Mouse (Mus musculus) midbrain, embryonic 16.5 days (tissue): Measurements from ENCODE around the gene Wdr74. TPM values are rescaled to one million over a fixed set of nuclear protein-coding genes. Genes with fewer than 3 reads are reported as not detected.
A peak's percentile ranks its signal among the peaks of the same experiment; 100 is the strongest.
"Not testable (repeated sequence)": the region's sequence is repeated elsewhere in the genome, so short reads cannot be mapped to it uniquely, and the experiment has no call there.

Experiments used
- ATAC-seq: fragments of 200-750 bp; cut with Nextera tagmentation; 2 replicates; pipeline ENCODE4 v1.8.0; 2017; ENCODE audit warnings: moderate TSS enrichment
- H3K27ac ChIP-seq: fragments of 300-500 bp; sonication (generic); 2 replicates; pipeline ENCODE4 v1.5.1; 2014; ENCODE audit warnings: mild to moderate bottlenecking, low read length, mixed read lengths
- H3K27me3 ChIP-seq: fragments of 300-500 bp; sonication (generic); 2 replicates; pipeline ENCODE4 v1.6.1; 2014; ENCODE audit warnings: low read depth, low read length, mixed read lengths; ENCODE audit not compliant: control insufficient read depth, insufficient read depth
- H3K36me3 ChIP-seq: fragments of 300-500 bp; sonication (generic); 2 replicates; pipeline ENCODE4 v1.6.1; 2014; ENCODE audit warnings: mild to moderate bottlenecking, low read length, moderate library complexity, mixed read lengths; ENCODE audit not compliant: control insufficient read depth, insufficient read depth
- H3K4me1 ChIP-seq: fragments of 300-500 bp; sonication (generic); 2 replicates; pipeline ENCODE4 v1.6.1; 2014; ENCODE audit warnings: mild to moderate bottlenecking, low read length, mixed read lengths; ENCODE audit not compliant: control insufficient read depth, insufficient read depth
- H3K4me2 ChIP-seq: fragments of 300-500 bp; sonication (generic); 2 replicates; pipeline ENCODE4 v1.6.1; 2014; ENCODE audit warnings: mild to moderate bottlenecking, low read length, mixed read lengths
- H3K4me3 ChIP-seq: fragments of 300-500 bp; sonication (generic); 2 replicates; pipeline ENCODE4 v1.5.1; 2014; ENCODE audit warnings: low read depth, mild to moderate bottlenecking, low read length, moderate library complexity, mixed read lengths
- H3K9ac ChIP-seq: fragments of 300-500 bp; sonication (generic); 2 replicates; pipeline ENCODE4 v1.6.1; 2014; ENCODE audit warnings: low read depth, low read length, mixed read lengths
- H3K9me3 ChIP-seq: fragments of 300-500 bp; sonication (generic); replicated peaks from 2 replicates; pipeline ENCODE4 v1.6.1; 2014; ENCODE audit warnings: mild to moderate bottlenecking, low read length, mixed read lengths; ENCODE audit not compliant: control insufficient read depth, poor library complexity, severe bottlenecking
- WGBS: fragments of 180-500 bp; shearing (Covaris S2); extraction: QIAGEN DNeasy Blood & Tissue Kit; methylation state at CpG from one replicate; pipeline ENCODE4 v1.1.7; 2014; 5-methylcytosine and 5-hydroxymethylcytosine counted together
- polyA plus RNA-seq: library from polyadenylated mRNA; unstranded; fragments of >200 nt; fragmentation: Nextera tagmentation; extraction: Ambion mirVana; gene quantifications from 2 replicates; pipeline ENCODE4 v1.2.1, GENCODE M21; 2015

The Wdr74 gene
- polyA plus RNA-seq, 1 experiment from 2014 or later: 95.9 TPM

GRCm38 (mm10) chr19:8713997-8714652 lies 21.5 kb upstream of the Wdr74 start:
- no peaks in the 10 kb centered on the region for H3K9me3 ChIP-seq
- peaks cover 13% of the 10 kb centered on the region for H3K36me3 ChIP-seq
- 5% methylated on average over 13 of the region's 13 CpGs for WGBS
- H3K27me3 ChIP-seq: no peaks in the 10 kb centered on the region
- peaks cover 32% of the 10 kb centered on the region for H3K4me1 ChIP-seq
- peak overlapping the region; percentile 56 for H3K4me3 ChIP-seq
- peak overlapping the region; percentile 73 for H3K9ac ChIP-seq
- H3K27ac ChIP-seq: peak overlapping the region; percentile 90
- ATAC-seq: peak; percentile 12; the same call in 1 of the 2 replicates
- H3K4me2 ChIP-seq: peak overlapping the region; percentile 75

- H3K4me3 ChIP-seq: no peak overlapping the region
- no peaks in the 10 kb centered on the region for H3K27me3 ChIP-seq
- H3K9me3 ChIP-seq: no peaks in the 10 kb centered on the region
- 74% methylated on average over 10 of the region's 10 CpGs for WGBS
- no peak for ATAC-seq
- H3K36me3 ChIP-seq: peaks cover 7% of the 10 kb centered on the region
- H3K9ac ChIP-seq: no peak overlapping the region
- H3K4me1 ChIP-seq: peaks cover 32% of the 10 kb centered on the region
- no peak overlapping the region for H3K4me2 ChIP-seq
- H3K27ac ChIP-seq: no peak overlapping the region
These were observed 20.8 kb upstream of the Wdr74 start for GRCm38 (mm10) chr19:8714653-8715481.

- Histone ChIP-seq H3K9me3 (no peaks in the 10 kb centered on the region), H3K27ac (no peak overlapping the region), H3K4me1 (peaks cover 23% of the 10 kb centered on the region), H3K4me3 (no peak overlapping the region), H3K36me3 (peaks cover 3% of the 10 kb centered on the region; the same call in 1 of the 2 replicates), H3K4me2 (no peak overlapping the region), H3K9ac (no peak overlapping the region), H3K27me3 (no peaks in the 10 kb centered on the region)
- WGBS: 61% methylated on average over 10 of the region's 10 CpGs
- no peak for ATAC-seq
These were observed 19.5 kb upstream of the Wdr74 start for GRCm38 (mm10) chr19:8715868-8716766.

- no peaks in the 10 kb centered on the region for H3K9me3 ChIP-seq
- no peak overlapping the region for H3K9ac ChIP-seq
- peaks cover 24% of the 10 kb centered on the region for H3K4me1 ChIP-seq
- H3K4me3 ChIP-seq: no peak overlapping the region
- H3K27me3 ChIP-seq: no peaks in the 10 kb centered on the region
- 70% methylated on average over 8 of the region's 10 CpGs for WGBS
- ATAC-seq: no peak
- H3K4me2 ChIP-seq: no peak overlapping the region
- H3K36me3 ChIP-seq: no peaks in the 10 kb centered on the region; the same call in 1 of the 2 replicates
- no peak overlapping the region for H3K27ac ChIP-seq
These were observed 18.7 kb upstream of the Wdr74 start for GRCm38 (mm10) chr19:8716767-8717475.

GRCm38 (mm10) chr19:8718357-8718756 lies 17.3 kb upstream of the Wdr74 start:
- Histone ChIP-seq H3K4me2 (no peak overlapping the region), H3K36me3 (no peaks in the 10 kb centered on the region), H3K4me1 (peaks cover 20% of the 10 kb centered on the region), H3K9ac (no peak overlapping the region), H3K27ac (no peak overlapping the region), H3K4me3 (no peak overlapping the region), H3K27me3 (no peaks in the 10 kb centered on the region), H3K9me3 (no peaks in the 10 kb centered on the region)
- no peak for ATAC-seq
- WGBS: 77% methylated on average over 3 of the region's 3 CpGs

- not testable (repeated sequence) for H3K9me3 ChIP-seq, H3K9ac ChIP-seq, H3K27ac ChIP-seq, H3K4me3 ChIP-seq, H3K27me3 ChIP-seq, H3K4me2 ChIP-seq, H3K36me3 ChIP-seq, ATAC-seq
- H3K4me1 ChIP-seq: peaks cover 18% of the 10 kb centered on the region
These were observed 16.6 kb upstream of the Wdr74 start for GRCm38 (mm10) chr19:8719037-8719436.

- ATAC-seq: no peak
- Histone ChIP-seq H3K9me3 (no peaks in the 10 kb centered on the region), H3K27ac (no peak overlapping the region), H3K4me3 (peak overlapping the region; percentile 78; the same call in 1 of the 2 replicates), H3K36me3 (peaks cover 18% of the 10 kb centered on the region), H3K4me2 (peak overlapping the region; percentile 60), H3K27me3 (no peaks in the 10 kb centered on the region), H3K9ac (no peak overlapping the region), H3K4me1 (peaks cover 30% of the 10 kb centered on the region)
- 97% methylated on average over 1 of the region's 1 CpGs for WGBS
These were observed 14.2 kb upstream of the Wdr74 start for GRCm38 (mm10) chr19:8721378-8721777.

GRCm38 (mm10) chr19:8722021-8722420 lies 13.6 kb upstream of the Wdr74 start:
- Histone ChIP-seq H3K9me3 (no peaks in the 10 kb centered on the region), H3K36me3 (peaks cover 19% of the 10 kb centered on the region), H3K4me3 (peak overlapping the region; percentile 78), H3K27ac (no peak overlapping the region), H3K4me1 (peaks cover 30% of the 10 kb centered on the region), H3K27me3 (no peaks in the 10 kb centered on the region), H3K9ac (peak overlapping the region; percentile 93), H3K4me2 (peak overlapping the region; percentile 60)
- no peak for ATAC-seq
- 69% methylated on average over 4 of the region's 4 CpGs for WGBS
